Mouse (Mus musculus) splenic B cell, adult 2 months (primary cell): ENCODE results near the gene Dnah7a.
A peak's percentile ranks its signal among the peaks of the same experiment; 100 is the strongest.
"Not testable (repeated sequence)": the region's sequence is repeated elsewhere in the genome, so short reads cannot be mapped to it uniquely, and the experiment has no call there.

Experiments used
- DNase-seq: peaks from one replicate; pipeline ENCODE4 v3.0.0-alpha.2; 2011; ENCODE audit warnings: low read depth, low spot score
- H3K27me3 ChIP-seq: 2 replicates; pipeline ENCODE4 v1.6.1; 2012; ENCODE audit warnings: mild to moderate bottlenecking, low read length, moderate library complexity, mixed read lengths; ENCODE audit not compliant: control insufficient read depth, poor library complexity, insufficient read depth, severe bottlenecking
- H3K36me3 ChIP-seq: 2 replicates; pipeline ENCODE4 v1.6.1; 2012; ENCODE audit warnings: mild to moderate bottlenecking, low read length, moderate library complexity, mixed read lengths; ENCODE audit not compliant: control insufficient read depth, poor library complexity, insufficient read depth, severe bottlenecking

Gene Dnah7a

DNA sequence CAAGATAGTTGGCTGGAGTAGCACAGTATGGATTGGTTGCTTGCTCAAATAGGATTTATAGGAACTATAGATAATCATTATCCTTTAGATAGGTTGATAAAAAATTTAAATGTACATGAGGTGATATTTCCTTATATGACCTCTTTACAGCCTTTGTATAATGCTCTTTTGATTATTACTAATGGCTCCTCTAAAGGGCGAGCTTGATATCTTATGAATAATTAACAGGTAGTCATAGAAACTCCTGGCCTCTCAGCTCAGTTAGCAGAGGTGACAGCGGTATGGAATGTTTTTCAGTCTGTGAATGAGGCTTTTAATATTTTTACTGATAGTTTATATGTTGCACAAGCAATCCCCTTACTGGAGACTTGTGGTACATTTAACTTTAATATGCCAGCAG, 330.6 kb downstream of the Dnah7a start:
- H3K36me3 ChIP-seq, DNase-seq: not testable (repeated sequence)

GRCm38 (mm10) chr1:53358988-53359387, 347.6 kb downstream of the Dnah7a start:
- Histone ChIP-seq H3K36me3 (no peaks in the 10 kb centered on the region), H3K27me3 (no peaks in the 10 kb centered on the region)
- DNase-seq: no peak

More for the DNA sequence above, 330.6 kb downstream of the Dnah7a start:
- not testable (repeated sequence) for H3K27me3 ChIP-seq

DNA sequence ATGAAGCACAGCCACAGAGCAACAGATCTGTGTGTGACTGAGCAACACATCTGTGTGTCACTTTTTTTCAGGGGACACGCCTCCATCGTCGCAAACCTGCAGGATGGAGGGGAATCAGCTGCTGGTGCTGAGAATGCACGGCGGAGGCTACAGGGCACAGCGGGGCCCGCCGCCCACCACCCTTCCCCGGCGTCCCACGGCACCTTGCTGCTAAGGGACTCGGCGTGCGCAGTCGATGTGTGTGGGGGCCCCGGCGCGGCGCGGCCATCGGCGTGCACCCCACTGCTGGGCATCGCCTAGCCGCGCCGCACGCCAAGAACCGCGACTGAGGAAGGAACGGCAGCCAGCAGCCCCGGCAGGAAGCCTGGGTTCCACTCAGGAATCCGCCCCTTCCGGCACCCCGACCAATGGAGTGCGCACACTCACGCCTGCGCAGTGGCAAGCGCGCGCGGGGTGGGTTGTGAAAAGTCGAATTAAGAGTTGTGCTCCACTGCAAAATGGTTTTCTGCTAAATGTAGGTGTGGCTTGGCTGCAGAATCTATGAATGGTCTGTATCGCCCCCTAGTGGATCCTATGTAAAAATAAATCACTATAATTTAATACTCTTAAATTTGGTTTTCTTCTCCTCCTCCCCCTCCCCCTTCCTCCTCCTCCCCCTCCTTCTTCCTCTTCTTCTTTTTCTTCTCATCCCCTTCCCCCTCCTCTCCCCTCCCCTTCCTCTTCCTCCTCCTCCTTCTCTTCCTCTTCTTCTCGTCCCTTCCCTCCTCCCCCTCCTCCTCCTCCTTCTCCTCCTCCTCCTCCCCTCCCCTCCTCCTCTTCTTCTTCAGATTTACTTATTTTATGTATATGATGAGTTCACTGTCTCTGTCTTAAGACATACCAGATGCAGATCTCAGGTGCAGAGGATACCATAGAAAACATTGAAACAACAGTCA, 354.0 kb downstream of the Dnah7a start, which contains the start of the genes Asdurf, Gm28551 and Asnsd1:
Gene Asdurf (minus strand): TSS at position 293 of the 935 bp plus-strand sequence.
Gene Gm28551 (minus strand): TSS at position 341 of the 935 bp plus-strand sequence.
Gene Asnsd1 (minus strand): TSS at position 426 of the 935 bp plus-strand sequence.
- DNase-seq: peak; percentile 98
- H3K27me3 ChIP-seq: no peaks in the 10 kb centered on the region
- peaks cover 2% of the 10 kb centered on the region; the same call in 1 of the 2 replicates for H3K36me3 ChIP-seq
